ENCODE assay signal across 19 mouse cellular contexts in genomic region chr16:31037431-31037830, GRCm38 (mm10).
"Had no signal": no experiment of that assay in that cellular context is flagged by ENCODE, and none has a peak within 500 bp of the region (broad histone marks: within the 10 kb centered on the region; RNA-seq: fewer than 3 reads in every experiment).

No protein-coding gene starts in this region.

- H3K4me2 ChIP-seq: limb, embryonic 12.5 days; limb, embryonic 15.5 days; liver, embryonic 13.5 days; midbrain, embryonic 11.5 days; midbrain, embryonic 15.5 days; neural tube, embryonic 12.5 days; stomach, embryonic 15.5 days had no signal

- H3K27ac ChIP-seq: left cerebral cortex, adult 2 months; limb, embryonic 12.5 days; limb, embryonic 15.5 days; liver, embryonic 13.5 days; midbrain, embryonic 15.5 days; neural tube, embryonic 12.5 days; stomach, embryonic 15.5 days had no signal

- H3K36me3 ChIP-seq: limb, embryonic 12.5 days; limb, embryonic 15.5 days; liver, embryonic 13.5 days; midbrain, embryonic 15.5 days; neural tube, embryonic 12.5 days; stomach, embryonic 15.5 days had no signal

- ATAC-seq: midbrain, embryonic 15.5 days had no signal

- H3K4me1 ChIP-seq: stomach, embryonic 15.5 days had no signal

- H3K9ac ChIP-seq: limb, embryonic 12.5 days; limb, embryonic 15.5 days; liver, embryonic 13.5 days; midbrain, embryonic 15.5 days; neural tube, embryonic 12.5 days; stomach, embryonic 15.5 days had no signal

- H3K9me3 ChIP-seq: limb, embryonic 12.5 days; limb, embryonic 15.5 days; liver, embryonic 13.5 days; midbrain, embryonic 15.5 days; neural tube, embryonic 12.5 days; stomach, embryonic 15.5 days had no signal

- DNase-seq: kidney, adult 9 months; kidney, postnatal 14 days; layer of hippocampus, postnatal 36 days; left cerebral cortex, postnatal 4 days; liver, embryonic 13.5 days; lung, adult 2 months; lung, postnatal 14 days; lung, postnatal 4 days; retina, postnatal 1 day; right cerebral cortex, postnatal 25 days; spleen, adult 18-20 months; thymus, postnatal 36 days had no signal

- H3K4me3 ChIP-seq: left cerebral cortex, adult 2 months; limb, embryonic 12.5 days; limb, embryonic 15.5 days; liver, embryonic 13.5 days; midbrain, embryonic 15.5 days; neural tube, embryonic 12.5 days; stomach, embryonic 15.5 days had no signal

- H3K27me3 ChIP-seq: limb, embryonic 12.5 days; limb, embryonic 15.5 days; liver, embryonic 13.5 days; midbrain, embryonic 15.5 days; neural tube, embryonic 12.5 days; stomach, embryonic 15.5 days had no signal
